15 mouse cellular contexts compared by ENCODE assay signal in genomic region chr1:22762780-22763179, GRCm38 (mm10). TPM values are rescaled to one million over a fixed set of nuclear protein-coding genes. Genes with fewer than 3 reads are reported as not detected.
"Had no signal": no experiment of that assay in that cellular context is flagged by ENCODE, and none has a peak within 500 bp of the region (broad histone marks: within the 10 kb centered on the region; RNA-seq: fewer than 3 reads in every experiment).

No protein-coding gene starts in this region.

- H3K27me3 ChIP-seq: liver, embryonic 12.5 days; midbrain, embryonic 12.5 days; stomach, embryonic 15.5 days had no signal

- H3K27ac ChIP-seq: liver, embryonic 12.5 days; liver, embryonic 14.5 days; midbrain, embryonic 12.5 days; stomach, embryonic 15.5 days; stomach, postnatal 0 days had no signal

- H3K36me3 ChIP-seq: liver, embryonic 12.5 days; midbrain, embryonic 12.5 days; stomach, embryonic 15.5 days had no signal

- ATAC-seq: liver, embryonic 12.5 days had no signal

- H3K4me3 ChIP-seq: liver, embryonic 12.5 days; midbrain, embryonic 12.5 days; myocyte; stomach, embryonic 15.5 days had no signal

- H3K9ac ChIP-seq: liver, embryonic 12.5 days; liver, embryonic 14.5 days; lung, embryonic 14.5 days; midbrain, embryonic 12.5 days; stomach, embryonic 15.5 days had no signal

- H3K4me2 ChIP-seq: liver, embryonic 12.5 days; lung, embryonic 14.5 days; midbrain, embryonic 12.5 days; stomach, embryonic 15.5 days had no signal

- H3K9me3 ChIP-seq: liver, embryonic 12.5 days; midbrain, embryonic 12.5 days; stomach, embryonic 15.5 days had no signal

- DNase-seq: lung, adult 18-20 months; lung, embryonic 14.5 days; lung, postnatal 10 days; lung, postnatal 4 days; right cerebral cortex, postnatal 14 days; thymus, adult 2 months; thymus, postnatal 25 days; thymus, postnatal 4 days had no signal

- H3K4me1 ChIP-seq: liver, embryonic 12.5 days; midbrain, embryonic 12.5 days; stomach, embryonic 15.5 days had no signal

RNA-seq across cellular contexts. Expression of gene Rims1, which starts 43.0 kb away (rescaled TPM):
- polyA plus RNA-seq: liver, adult 2 months; myocyte; thymus, adult 2 months had no signal
